Mouse (Mus musculus) heart, adult 10 weeks (tissue): ENCODE measurements around the gene Fam20a. TPM values are rescaled to one million over a fixed set of nuclear protein-coding genes. Genes with fewer than 3 reads are reported as not detected.

Source experiments
- polyA plus RNA-seq: library from polyadenylated mRNA; stranded (reverse); fragments of 350-450 nt; fragmentation: Illumina TruSeq; extraction: RNeasy Lipid Tissue Mini Kit (QIAGEN cat#74804); gene quantifications from one replicate; pipeline ENCODE4 v1.2.3, GENCODE M21; 2014; ENCODE audit warnings: low read depth, low replicate concordance

Gene Fam20a
- polyA plus RNA-seq: 4.1 TPM

DNA sequence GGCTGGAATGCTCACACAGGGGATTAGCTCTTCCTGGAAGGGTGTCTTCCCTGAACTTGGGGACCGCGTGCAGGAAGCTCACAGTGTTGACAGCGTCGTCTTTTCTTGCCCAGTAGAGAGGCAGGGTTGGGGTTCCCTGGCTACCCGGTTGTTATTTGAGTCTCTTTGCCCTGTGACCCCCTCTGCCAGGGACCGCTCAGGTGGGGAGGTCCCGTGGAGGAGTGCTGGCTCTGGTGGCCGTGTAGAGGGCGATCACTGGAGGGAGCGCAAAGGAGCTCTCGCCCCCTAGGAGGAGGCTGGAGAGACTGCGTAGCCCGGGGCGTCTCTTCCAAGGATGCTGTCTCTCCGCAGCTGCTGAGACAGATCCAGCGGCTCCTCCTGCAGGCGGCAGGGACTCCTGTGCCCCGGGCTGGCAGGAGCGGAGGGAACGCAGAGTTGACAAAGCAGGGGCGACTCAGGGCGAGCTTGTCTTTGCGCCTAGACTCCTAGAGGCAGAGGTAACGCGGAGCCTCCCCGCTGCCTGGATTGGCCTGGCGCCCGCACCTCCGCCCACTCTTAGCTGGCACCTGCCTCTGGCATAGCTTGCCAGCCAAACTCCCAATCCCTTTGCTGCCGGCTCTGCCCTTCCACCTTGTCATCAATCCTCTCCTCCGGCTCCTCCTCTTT lies at the start of gene Fam20a:
Gene Fam20a (minus strand): TSS at position 499 of the 666 bp plus-strand sequence.

GRCm38 (mm10) chr11:109649206-109649605 lies 72.9 kb downstream of the Fam20a start, which contains the start of gene Prkar1a:
Gene Prkar1a, plus strand, starts transcription at chr11:109649405.

Other genes with a start within 250 kb of the Fam20a start
- 1.1 TPM for gene Arsg, start 248.9 kb downstream of the Fam20a start, polyA plus RNA-seq
- gene Slc16a6, start 248.7 kb downstream of the Fam20a start, polyA plus RNA-seq: 5.7 TPM
- 101 TPM for gene Wipi1, start 110.3 kb downstream of the Fam20a start, polyA plus RNA-seq
- 338 TPM for gene Prkar1a, start 72.9 kb downstream of the Fam20a start, polyA plus RNA-seq
- not detected for gene 1700012B07Rik, start 105.8 kb upstream of the Fam20a start, polyA plus RNA-seq